Comparison of ENCODE assay signal across 10 mouse cellular contexts in the genomic region with DNA sequence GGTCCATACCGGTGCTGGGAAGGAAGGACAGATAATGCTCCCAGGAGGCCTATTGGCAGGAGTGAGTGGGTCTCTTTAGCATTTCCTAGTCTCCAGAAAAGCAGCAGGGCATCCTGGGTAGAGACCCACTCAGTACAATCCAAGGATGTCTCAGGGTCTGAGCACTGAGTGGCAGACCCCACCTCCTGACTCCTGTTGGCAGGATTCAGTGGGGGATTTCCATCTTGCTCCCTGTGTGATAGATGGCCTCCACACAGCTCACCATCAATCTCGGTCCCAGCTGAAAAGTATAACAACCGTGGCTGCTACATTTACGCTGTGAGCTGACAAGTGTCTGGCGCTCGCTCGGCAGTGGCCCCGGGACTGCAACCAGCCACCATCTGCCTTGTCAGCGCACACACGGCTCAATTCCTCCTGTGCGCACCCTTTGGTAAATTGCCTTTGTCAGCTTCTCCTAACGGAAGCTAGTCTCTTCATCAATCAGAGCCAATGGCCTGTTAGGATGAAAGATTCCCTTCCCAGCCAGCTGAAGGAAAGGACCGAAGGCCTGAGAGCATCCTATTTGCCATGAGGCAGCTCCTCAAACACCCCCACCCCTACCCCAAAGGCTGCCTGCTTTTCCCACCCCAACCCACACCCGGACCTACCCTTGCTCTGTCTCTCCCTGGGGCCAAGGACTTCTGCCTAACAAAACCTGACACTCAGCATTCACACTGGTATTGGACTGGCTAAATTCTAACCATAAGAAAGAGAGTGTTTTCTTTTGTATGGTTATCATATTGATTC.
DNase-seq lines count a peak whose midpoint lies in the region; ATAC-seq and TF ChIP-seq lines count a peak whose summit lies in the region.
"Had no signal": no experiment of that assay in that cellular context is flagged by ENCODE, and none has a peak within 500 bp of the region (broad histone marks: within the 10 kb centered on the region; RNA-seq: fewer than 3 reads in every experiment).

No protein-coding gene starts in this region.

- H3K36me3 ChIP-seq in heart, embryonic 10.5 days = no peaks in the 10 kb centered on the region
- no peaks in the 10 kb centered on the region for H3K36me3 ChIP-seq in forebrain, embryonic 16.5 days (ENCODE audit: control insufficient read depth, insufficient read depth)
- H3K36me3 ChIP-seq in neural tube, embryonic 12.5 days = no peaks in the 10 kb centered on the region

- ATAC-seq in forebrain, embryonic 16.5 days = peak; percentile 44
- ATAC-seq in neural tube, embryonic 12.5 days (ENCODE audit: low FRiP score, low read depth) = peak; percentile 72

- TF ChIP-seq CTCF in cerebellum, adult 2 months (IDR thresholded peaks at IDR 0.05; ENCODE audit: borderline replicate concordance, insufficient read depth, low read depth, low read length) = no peak
- no peak for TF ChIP-seq CTCF in left cerebral cortex, adult 2 months (IDR thresholded peaks at IDR 0.05)

- intact Hi-C loops in left cerebral cortex, adult 2 months (cut with DNase I) = no loop called here

- H3K4me3 ChIP-seq in heart, embryonic 10.5 days = no peak overlapping the region
- no peak overlapping the region for H3K4me3 ChIP-seq in cerebellum, adult 2 months (replicated peaks; ENCODE audit: insufficient read depth, low read depth, low read length)
- no peak overlapping the region for H3K4me3 ChIP-seq in forebrain, embryonic 16.5 days (replicated peaks; ENCODE audit: low read length)
- no peak overlapping the region for H3K4me3 ChIP-seq in neural tube, embryonic 12.5 days
- no peak overlapping the region for H3K4me3 ChIP-seq in left cerebral cortex, adult 2 months
- H3K4me3 ChIP-seq: erythroblast, embryonic 14.5 days had no signal

- peak; percentile 82 for DNase-seq in heart, adult 11 months
- DNase-seq in heart, embryonic 10.5 days (ENCODE audit: low spot score) = no peak
- peak; percentile 48 to 63 for DNase-seq in cerebellum, adult 2 months
- DNase-seq in spleen, adult 12 weeks (ENCODE audit: low spot score) = no peak
- DNase-seq in left cerebral cortex, adult 2 months (ENCODE audit: extremely low spot score in 1 of 2, low spot score in 2 of 2) = no peak
- DNase-seq: gastrocnemius, postnatal 10 days; kidney, postnatal 14 days had no signal

- H3K4me1 ChIP-seq in heart, embryonic 10.5 days = peaks cover 10% of the 10 kb centered on the region
- H3K4me1 ChIP-seq in cerebellum, adult 2 months (ENCODE audit: control insufficient read depth, insufficient read depth, low read length) = peaks cover 13% of the 10 kb centered on the region; the same call in 1 of the 2 replicates
- 0 out of 2 replicates have a peak, but pooled peaks cover 2% of the 10 kb centered on the region for H3K4me1 ChIP-seq in forebrain, embryonic 16.5 days (replicated peaks; ENCODE audit: control insufficient read depth, insufficient read depth, low read length)
- H3K4me1 ChIP-seq in neural tube, embryonic 12.5 days = no peaks in the 10 kb centered on the region; the same call in 1 of the 2 replicates

- no peak for TF ChIP-seq POLR2A in cerebellum, adult 2 months (IDR thresholded peaks at IDR 0.05; ENCODE audit: borderline replicate concordance, insufficient read depth, low read length)

- no peaks in the 10 kb centered on the region for H3K9me3 ChIP-seq in heart, embryonic 10.5 days
- H3K9me3 ChIP-seq in forebrain, embryonic 16.5 days (ENCODE audit: control insufficient read depth, low read length) = no peaks in the 10 kb centered on the region
- no peaks in the 10 kb centered on the region for H3K9me3 ChIP-seq in neural tube, embryonic 12.5 days

- H3K9ac ChIP-seq in forebrain, embryonic 16.5 days (replicated peaks; ENCODE audit: low read depth, low read length) = no peak overlapping the region
- no peak overlapping the region for H3K9ac ChIP-seq in neural tube, embryonic 12.5 days

- no peak overlapping the region for H3K4me2 ChIP-seq in forebrain, embryonic 16.5 days (ENCODE audit: low read length)
- H3K4me2 ChIP-seq in neural tube, embryonic 12.5 days (replicated peaks) = peak overlapping the region; percentile 30; the same call in 1 of the 2 replicates

- no peak overlapping the region for H3K27ac ChIP-seq in heart, embryonic 10.5 days
- no peak overlapping the region for H3K27ac ChIP-seq in cerebellum, adult 2 months (ENCODE audit: insufficient read depth, low read length)
- H3K27ac ChIP-seq in forebrain, embryonic 16.5 days (ENCODE audit: low read length) = no peak overlapping the region
- H3K27ac ChIP-seq in neural tube, embryonic 12.5 days = no peak overlapping the region
- no peak overlapping the region for H3K27ac ChIP-seq in left cerebral cortex, adult 2 months

- no peaks in the 10 kb centered on the region for H3K27me3 ChIP-seq in heart, embryonic 10.5 days (ENCODE audit: insufficient read depth, poor library complexity, severe bottlenecking)
- H3K27me3 ChIP-seq in cerebellum, adult 2 months (ENCODE audit: control insufficient read depth, insufficient read depth, low read length) = no peaks in the 10 kb centered on the region
- H3K27me3 ChIP-seq in forebrain, embryonic 16.5 days (replicated peaks; ENCODE audit: control insufficient read depth, insufficient read depth, low read length) = no peaks in the 10 kb centered on the region
- H3K27me3 ChIP-seq in neural tube, embryonic 12.5 days (replicated peaks) = no peaks in the 10 kb centered on the region

- 77% methylated on average over 14 of the region's 14 CpGs for whole genome bisulfite sequencing in heart, embryonic 10.5 days
- WGBS in cerebellum, adult 2 months = 20% methylated on average over 14 of the region's 14 CpGs
- 69% methylated on average over 14 of the region's 14 CpGs for WGBS in forebrain, embryonic 16.5 days
- WGBS in neural tube, embryonic 12.5 days = 45% methylated on average over 14 of the region's 14 CpGs

Comparison
In these comparisons a context has a peak if more than half of its experiments do, and no peak if none do; other contexts are left out.
1. DNase-seq: peak in heart, adult 11 months (single experiment) and cerebellum, adult 2 months (2 of 2); none in heart, embryonic 10.5 days (single experiment), spleen, adult 12 weeks (single experiment) and left cerebral cortex, adult 2 months (0 of 2).